Mouse (Mus musculus) layer of hippocampus, postnatal 14 days (tissue): Measurements from ENCODE around the gene Gm49510. TPM values are rescaled to one million over a fixed set of nuclear protein-coding genes. Genes with fewer than 3 reads are reported as not detected.
"Not testable (repeated sequence)": the region's sequence is repeated elsewhere in the genome, so short reads cannot be mapped to it uniquely, and the experiment has no call there.

Experiments used
- DNase-seq, 2 experiments: peaks; one replicate each; pipeline ENCODE4 v3.0.0; 2021 to 2022; ENCODE audit warnings: low spot score in 2 of 2, mixed read lengths in 1 of 2
- total RNA-seq, 2 experiments: library from RNA; stranded (reverse); gene quantifications; 2 replicates each; pipeline ENCODE4 v1.2.3; 2021

Gene Gm49510
- total RNA-seq, 2 experiments from 2014 or later = 0.25 TPM; not detected in 1

GRCm38 (mm10) chr15:78877810-78878390, 21.6 kb upstream of the Gm49510 start:
- no peak for DNase-seq

DNA sequence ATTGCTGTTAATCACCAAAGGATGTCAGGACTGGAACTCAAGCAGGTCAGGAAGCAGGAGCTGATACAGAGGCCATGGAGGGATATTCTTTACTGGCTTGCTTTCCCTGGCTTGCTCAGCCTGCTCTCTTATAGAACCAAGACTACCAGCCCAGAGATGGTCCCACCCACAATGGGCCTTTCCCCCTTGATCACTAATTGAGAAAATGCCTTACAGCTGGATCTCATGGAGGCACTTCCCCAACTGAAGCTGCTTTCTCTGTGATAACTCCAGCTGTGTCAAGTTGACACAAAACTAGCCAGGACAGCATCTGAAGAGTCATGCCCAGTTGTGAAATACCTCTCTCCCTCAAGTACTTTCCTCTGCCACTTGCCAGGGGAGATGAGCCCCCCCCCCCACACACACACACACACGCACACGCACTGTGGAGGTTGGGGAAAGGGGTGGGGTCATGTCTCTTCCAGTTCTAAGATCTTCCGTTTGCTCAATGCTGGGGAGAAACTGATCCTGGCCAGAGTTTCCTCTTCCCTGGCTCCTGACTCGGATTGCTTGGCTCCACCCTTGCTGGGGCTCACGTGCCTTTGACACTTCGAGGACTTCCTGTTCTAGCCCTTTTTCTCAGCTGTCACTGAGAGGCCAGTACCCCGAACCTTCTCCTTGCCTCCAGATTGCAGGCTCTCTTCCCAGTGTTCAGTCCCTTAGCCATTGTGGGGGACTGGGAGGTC, 20.5 kb upstream of the Gm49510 start:
- DNase-seq = not testable (repeated sequence)

DNA sequence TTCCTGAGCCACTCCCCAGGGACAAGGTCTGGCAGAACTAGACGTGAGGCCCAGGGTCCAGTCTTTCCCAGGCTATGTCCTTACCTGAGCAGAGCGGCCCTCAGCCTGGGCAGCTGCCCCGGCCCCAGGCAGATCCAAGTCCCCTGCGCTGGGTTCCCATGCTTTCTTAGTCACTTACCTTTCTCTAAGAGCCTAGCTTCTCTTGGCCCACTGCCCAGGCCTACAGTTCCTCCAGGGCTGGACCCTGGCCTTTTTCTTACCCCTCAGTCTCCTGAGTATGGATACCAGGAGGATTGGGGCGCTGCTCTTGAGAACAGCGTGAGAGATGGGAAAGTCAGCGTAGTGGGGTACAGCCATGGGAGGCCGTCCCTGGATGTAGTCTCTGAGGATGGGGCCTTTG, 19.0 kb upstream of the Gm49510 start:
- DNase-seq = no peak

DNA sequence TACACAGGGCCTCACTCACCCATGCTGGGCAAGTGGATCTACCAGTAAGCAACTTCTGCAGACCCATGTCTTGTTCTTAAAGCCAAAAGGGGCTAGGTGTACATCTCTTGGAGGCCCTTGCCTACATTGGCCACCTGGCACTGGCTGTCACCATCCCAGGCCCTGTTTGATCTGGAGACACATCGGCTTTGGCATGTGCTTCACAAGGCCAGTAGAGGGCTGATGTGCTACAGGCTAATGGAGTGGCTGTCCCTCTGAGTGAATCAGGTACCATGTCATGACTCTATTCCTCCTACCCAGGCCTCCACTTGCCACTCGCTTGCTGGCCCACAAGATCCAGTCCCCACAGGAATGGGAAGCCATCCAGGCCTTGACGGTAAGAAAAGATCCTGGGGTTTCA, 17.6 kb upstream of the Gm49510 start:
- DNase-seq = no peak

GRCm38 (mm10) chr15:78889401-78889853, 10.0 kb upstream of the Gm49510 start:
- no peak for DNase-seq

GRCm38 (mm10) chr15:78892440-78892839, 7.0 kb upstream of the Gm49510 start:
- no peak for DNase-seq

GRCm38 (mm10) chr15:78894726-78895125, 4.7 kb upstream of the Gm49510 start:
- DNase-seq = no peak

DNA sequence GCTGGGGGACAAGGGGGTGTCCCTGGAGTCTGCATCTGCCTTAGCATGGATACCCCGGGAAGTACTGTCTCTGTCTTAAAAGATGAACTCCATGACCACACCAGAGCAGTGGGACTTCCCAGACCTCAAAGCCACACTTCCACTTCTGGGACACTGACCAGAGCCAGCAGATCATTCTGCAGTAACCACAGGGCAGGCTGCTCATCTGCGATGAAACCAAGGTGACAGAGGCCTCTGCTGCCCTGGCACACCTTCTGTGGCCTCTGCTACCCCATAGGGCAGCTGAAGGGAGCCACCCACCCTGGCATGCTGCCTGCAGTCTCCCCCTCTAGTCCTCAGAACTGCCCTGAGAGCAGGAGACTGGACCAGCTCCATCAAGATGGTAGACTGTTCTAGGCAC, 3.7 kb upstream of the Gm49510 start:
- no peak for DNase-seq

DNA sequence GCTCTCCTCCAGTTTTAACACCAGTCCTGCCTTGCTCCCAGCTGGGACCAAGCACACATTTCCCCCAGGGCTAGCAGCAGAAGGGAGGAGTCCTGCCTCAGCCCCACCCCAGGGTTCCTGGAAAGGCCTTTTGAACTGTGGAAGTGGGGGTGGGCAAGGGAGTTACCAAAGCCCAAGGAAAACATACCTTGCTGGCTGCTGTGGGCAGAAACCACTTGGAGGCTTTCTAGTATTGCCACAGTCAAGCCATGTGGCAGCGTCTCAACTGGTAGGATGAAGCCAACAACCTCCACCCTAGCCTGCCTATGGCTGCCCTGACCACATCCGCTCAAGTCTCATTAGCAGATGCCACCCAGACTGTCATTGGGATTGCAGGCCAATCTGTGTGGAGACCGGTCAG, 3.3 kb upstream of the Gm49510 start:
- no peak for DNase-seq

- no peak for DNase-seq
Measured at GRCm38 (mm10) chr15:78897488-78897887, 2.0 kb upstream of the Gm49510 start.

GRCm38 (mm10) chr15:78898507-78899001, 913 bp upstream of the Gm49510 start:
- no peak for DNase-seq

- DNase-seq = no peak
Measured at GRCm38 (mm10) chr15:78899740-78900584, 495 bp downstream of the Gm49510 start, which contains the start of gene Sh3bp1. TSS of gene Sh3bp1 (plus strand) at chr15:78899768.

DNA sequence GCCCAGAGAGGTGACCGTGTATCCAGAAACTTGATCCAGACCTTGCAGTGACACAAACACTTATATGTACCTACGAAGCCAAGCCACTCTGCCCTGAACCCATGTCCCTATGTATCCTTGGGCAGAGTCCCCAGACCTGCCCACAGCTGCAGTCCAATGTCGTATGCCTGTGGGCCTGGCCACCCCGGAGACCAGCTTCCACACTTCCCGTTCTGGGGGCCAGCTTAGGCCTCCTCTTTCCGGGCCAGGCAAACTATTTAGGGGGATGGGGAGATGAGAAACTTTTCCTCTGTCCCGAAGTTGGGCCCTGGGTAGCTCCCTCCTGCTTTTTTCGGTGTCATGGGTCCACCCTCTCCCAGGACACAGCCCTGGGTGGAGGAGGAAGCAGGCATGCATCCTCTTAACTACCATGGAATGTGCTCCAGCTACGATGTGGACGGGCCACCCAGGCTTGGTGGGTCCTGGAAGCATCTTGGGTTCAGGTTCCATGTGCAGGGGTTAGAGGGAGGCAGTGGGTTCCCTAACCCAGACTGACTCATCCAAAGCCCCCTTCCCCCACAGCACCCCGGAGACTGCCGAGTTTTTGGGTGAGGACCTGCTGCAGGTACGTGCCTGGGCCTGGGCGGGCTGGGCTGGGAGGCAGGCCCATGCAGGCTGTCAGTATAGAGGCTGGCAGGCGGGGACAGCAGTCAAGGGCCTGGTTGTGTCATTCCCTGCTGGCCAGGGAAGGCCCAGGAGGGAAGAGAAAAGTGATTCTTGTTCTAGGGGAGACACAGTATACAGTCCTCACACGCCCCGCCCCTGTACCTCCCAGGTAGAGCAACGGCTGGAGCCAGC, 1.3 kb downstream of the Gm49510 start:
- DNase-seq = no peak

DNA sequence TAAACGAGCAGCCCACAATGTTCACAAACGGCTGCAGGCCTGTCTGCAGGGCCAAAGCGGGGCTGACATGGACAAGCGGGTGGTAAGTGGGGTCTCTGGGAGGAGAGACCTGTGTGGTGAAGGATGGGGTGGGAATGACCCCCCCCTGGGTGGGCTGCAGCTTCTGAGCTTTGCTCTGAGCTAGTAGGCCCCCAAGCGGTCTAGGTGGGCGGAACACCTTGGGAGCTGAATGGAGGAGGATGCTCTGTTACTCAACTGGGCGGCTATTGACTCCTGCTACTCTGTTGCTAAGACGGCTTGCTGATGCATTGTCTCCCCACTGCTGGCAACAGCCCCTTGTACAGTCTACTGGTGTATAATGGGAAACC, 1.9 kb downstream of the Gm49510 start:
- no peak for DNase-seq

DNA sequence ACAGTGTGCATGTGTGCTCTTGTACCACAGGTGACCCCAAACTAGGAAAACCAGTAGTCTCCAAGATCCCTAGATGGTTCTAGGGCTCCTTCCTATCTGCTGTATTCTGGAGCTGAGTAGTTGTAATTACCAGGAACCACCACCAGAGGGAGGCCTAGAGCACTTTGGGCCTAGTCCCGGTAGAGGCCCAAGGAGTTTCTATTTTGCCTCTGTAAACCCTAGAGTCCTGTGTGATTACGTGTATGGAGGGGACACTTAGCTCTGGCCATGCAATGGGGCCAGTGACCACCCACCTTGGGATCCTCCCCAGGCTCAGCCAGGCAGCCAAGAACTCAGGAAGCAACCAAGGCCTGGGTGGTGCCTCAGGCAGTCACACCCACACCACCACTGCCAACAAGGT, 3.8 kb downstream of the Gm49510 start:
- peak; percentile 80 to 84 for DNase-seq

DNA sequence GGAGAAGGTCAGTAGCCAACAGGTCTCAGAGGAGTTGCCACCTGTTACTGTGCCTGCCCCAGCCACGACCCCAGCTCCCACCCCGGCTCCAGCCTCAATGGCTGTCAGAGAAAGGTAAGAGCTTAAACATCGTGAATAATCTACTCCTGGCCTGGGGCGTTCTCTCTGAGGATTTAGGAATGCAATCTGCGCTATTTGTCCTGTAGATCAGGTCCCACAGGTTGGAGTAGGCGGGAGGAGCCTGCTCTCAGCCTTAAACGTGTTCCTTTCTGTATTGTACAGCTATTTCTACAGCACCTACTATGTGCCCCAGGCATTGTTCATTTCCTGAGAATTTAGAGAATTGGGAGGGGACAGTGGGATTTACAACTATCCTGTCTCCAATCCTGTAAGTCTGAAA, 8.9 kb downstream of the Gm49510 start:
- DNase-seq = no peak

DNA sequence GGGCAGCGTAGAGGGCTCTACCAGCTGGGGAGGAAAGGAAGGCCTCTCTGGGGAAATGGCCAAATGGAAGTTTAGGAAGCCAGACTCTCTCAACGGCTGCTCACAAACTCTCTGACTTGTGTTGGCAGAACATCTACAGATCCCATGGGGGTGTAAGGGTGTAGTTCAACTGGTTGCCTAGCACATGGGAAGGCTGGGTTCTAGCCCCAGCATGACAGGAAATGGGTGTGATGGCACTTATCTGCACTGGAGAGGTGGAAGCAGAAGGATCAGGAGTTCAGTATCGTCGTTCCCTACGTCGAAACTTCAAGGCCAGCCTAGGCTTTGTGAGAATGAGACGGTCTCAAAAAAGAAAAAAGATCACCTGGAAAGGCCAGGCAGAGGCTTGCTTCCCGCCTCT, 9.5 kb downstream of the Gm49510 start:
- DNase-seq = no peak

- no peak for DNase-seq
Measured at GRCm38 (mm10) chr15:78912040-78912439, 12.6 kb downstream of the Gm49510 start.

GRCm38 (mm10) chr15:78913632-78914090, 14.2 kb downstream of the Gm49510 start, which contains the start of gene Pdxp:
TSS of gene Pdxp (plus strand) at chr15:78913919.
- peak; percentile 93 to 98 for DNase-seq

GRCm38 (mm10) chr15:78914091-78914822, 14.8 kb downstream of the Gm49510 start:
- DNase-seq = peak in 1 of 2 experiments; percentile 63
